Mouse (Mus musculus) CH12.LX (cell line): ENCODE results near the gene Uox. TPM values are rescaled to one million over a fixed set of nuclear protein-coding genes. Genes with fewer than 3 reads are reported as not detected.

ENCODE experiments used
- DNase-seq: peaks from one replicate; pipeline ENCODE4 v3.0.0-alpha.2; 2013; ENCODE audit errors: extremely low read depth
- H3K27ac ChIP-seq: 2 replicates; pipeline ENCODE4 v1.5.1; 2012; ENCODE audit warnings: low read depth, mild to moderate bottlenecking, control low read depth, moderate library complexity; ENCODE audit not compliant: insufficient read depth
- H3K27me3 ChIP-seq: replicated peaks from 2 replicates; pipeline ENCODE3; 2012; ENCODE audit warnings: inconsistent platforms
- H3K36me3 ChIP-seq, 2 experiments: replicated peaks in 1 of 2; 2 replicates each; pipeline versions ENCODE3 to v1.6.1; 2012; ENCODE audit warnings: inconsistent platforms in 1 of 2, low read length in 1 of 2, mild to moderate bottlenecking in 1 of 2, mixed read lengths in 1 of 2, moderate library complexity in 1 of 2; ENCODE audit not compliant: control insufficient read depth in 1 of 2, insufficient read depth in 1 of 2
- H3K4me1 ChIP-seq, 2 experiments: 2 replicates each; pipeline ENCODE4 v1.6.1; 2012; ENCODE audit warnings: inconsistent platforms in 1 of 2, moderate library complexity in 1 of 2; ENCODE audit not compliant: insufficient read depth in 2 of 2, control insufficient read depth in 1 of 2
- H3K4me2 ChIP-seq: 2 replicates; pipeline ENCODE4 v1.6.1; 2012; ENCODE audit warnings: low read depth, mild to moderate bottlenecking, control low read depth; ENCODE audit not compliant: poor library complexity, insufficient read depth, severe bottlenecking
- H3K4me3 ChIP-seq, 3 experiments: fragments of 150-350 bp in 1 of 3; sonication (generic) in 1 of 3; replicated peaks in 1 of 3; 2 replicates each; pipeline versions ENCODE3 to v1.5.1; 2011 to 2012; ENCODE audit warnings: low read depth in 2 of 3, low read length in 2 of 3, mild to moderate bottlenecking in 2 of 3, moderate library complexity in 2 of 3, control low read depth in 1 of 3, improper control_type of control experiment in 1 of 3, inconsistent platforms in 1 of 3, mixed read lengths in 1 of 3; ENCODE audit not compliant: poor library complexity in 1 of 3
- H3K79me2 ChIP-seq: replicated peaks from 2 replicates; pipeline ENCODE4 v1.6.1; 2012; ENCODE audit warnings: mild to moderate bottlenecking, moderate library complexity; ENCODE audit not compliant: control insufficient read depth, poor library complexity, insufficient read depth, severe bottlenecking; ENCODE audit errors: extremely low read depth
- H3K9ac ChIP-seq: 2 replicates; pipeline ENCODE4 v1.6.1; 2012; ENCODE audit warnings: low read depth, mild to moderate bottlenecking, control low read depth, moderate library complexity; ENCODE audit not compliant: insufficient read depth
- H3K9me3 ChIP-seq: replicated peaks from 2 replicates; pipeline ENCODE3; 2012; ENCODE audit warnings: low read length, inconsistent platforms, mixed read lengths
- BHLHE40 ChIP-seq: IDR thresholded peaks from 2 replicates; pipeline ENCODE4 v1.6.1; 2011; ENCODE audit warnings: mild to moderate bottlenecking, low read depth, low read length, improper control_type of control experiment
- E2F4 ChIP-seq: IDR thresholded peaks from 2 replicates; pipeline ENCODE4 v1.6.1; 2011; ENCODE audit warnings: low read depth, low read length, improper control_type of control experiment; ENCODE audit not compliant: insufficient replicate concordance
- ELF1 ChIP-seq: IDR thresholded peaks from 2 replicates; pipeline ENCODE4 v1.6.1; 2014; ENCODE audit warnings: low read depth, mild to moderate bottlenecking, inconsistent platforms, low read length, improper control_type of control experiment
- EP300 ChIP-seq: IDR thresholded peaks from 2 replicates; pipeline ENCODE4 v1.6.1; 2011; ENCODE audit warnings: low read length, improper control_type of control experiment
- ETS1 ChIP-seq: conservative IDR thresholded peaks from 2 replicates; pipeline ENCODE4 v1.6.1; 2012; ENCODE audit warnings: low read depth, mild to moderate bottlenecking, inconsistent platforms, low read length, improper control_type of control experiment, moderate library complexity
- GABPA ChIP-seq: IDR thresholded peaks from 2 replicates; pipeline ENCODE4 v1.6.1; 2012; ENCODE audit warnings: low read depth, low read length, improper control_type of control experiment, inconsistent platforms; ENCODE audit not compliant: insufficient replicate concordance
- MAFK ChIP-seq: IDR thresholded peaks from 2 replicates; pipeline ENCODE4 v1.6.1; 2011; ENCODE audit warnings: low read length, improper control_type of control experiment; ENCODE audit not compliant: insufficient replicate concordance
- MAX ChIP-seq: IDR thresholded peaks from 2 replicates; pipeline ENCODE4 v1.6.1; 2011; ENCODE audit warnings: low read length, improper control_type of control experiment
- POLR2A ChIP-seq: IDR thresholded peaks from 2 replicates; pipeline ENCODE4 v1.6.1; 2011; ENCODE audit warnings: low read depth, mild to moderate bottlenecking, improper control_type of control experiment, low read length
- SMC3 ChIP-seq: IDR thresholded peaks from 2 replicates; pipeline ENCODE4 v1.6.1; 2011; ENCODE audit warnings: low read depth, low read length, improper control_type of control experiment
- TCF12 ChIP-seq: IDR thresholded peaks from 2 replicates; pipeline ENCODE4 v1.6.1; 2014; ENCODE audit warnings: low read depth, mild to moderate bottlenecking, inconsistent platforms, low read length, improper control_type of control experiment
- USF2 ChIP-seq: conservative IDR thresholded peaks from 2 replicates; pipeline ENCODE4 v1.6.1; 2011; ENCODE audit warnings: low read depth, low read length, improper control_type of control experiment
- dilution Hi-C: fragments of 300-500 bp; cut with MboI; formaldehyde crosslinking; loops from 2 replicates; pipeline ENCODE4 v1.14.3; 2020; ENCODE audit warnings: low sequenced_read_pairs; ENCODE audit not compliant: extremely low pct_unique_long_range_greater_than_20kb, extremely low pct_ligation_motif_present
- in situ Hi-C: fragments of 300-500 bp; cut with MboI; formaldehyde crosslinking; loops from 3 replicates; pipeline ENCODE4 v1.14.3; 2019; ENCODE audit warnings: low sequenced_read_pairs, low pct_ligation_motif_present, low pct_unique_long_range_greater_than_20kb, mixed read lengths
- polyA plus RNA-seq: library from polyadenylated mRNA; unstranded; fragments of >175 nt; gene quantifications from 2 replicates; pipeline ENCODE4 v1.2.1, GENCODE M21; 2012; ENCODE audit warnings: low read depth; ENCODE audit not compliant: insufficient read length
- total RNA-seq, 2 experiments: library from RNA; depleted of rRNA; stranded (reverse); fragments of 300-350 nt in 1 of 2; fragments of >200 nt in 1 of 2; gene quantifications; 2 replicates each; pipeline ENCODE4 v1.2.3; 2012 to 2014

The Uox gene
- total and polyA plus RNA-seq, 3 experiments: not detected

- no peaks in the 10 kb centered on the region for H3K36me3 ChIP-seq
- peaks cover 14 to 21% of the 10 kb centered on the region in 2 experiments for H3K4me1 ChIP-seq
- no peaks in the 10 kb centered on the region for H3K27me3 ChIP-seq
- peak; percentile 64 for DNase-seq
- dilution Hi-C loops: no loop called here
- no peak overlapping the region for H3K4me2 ChIP-seq
- TF ChIP-seq MAFK (peak; percentile 100), GABPA (0 out of 2 replicates have a peak, but pooled peaks have one; percentile 10), USF2 (no peak), ELF1 (peak; percentile 43; the same call in 1 of the 2 replicates), EP300 (peak; percentile 17; the same call in 1 of the 2 replicates), ETS1 (peak; percentile 24; the same call in 1 of the 2 replicates), E2F4 (no peak)
- TF ChIP-seq, all 38 proteins: peak for 5
- Histone ChIP-seq H3K79me2 (no peaks in the 10 kb centered on the region), H3K27ac (no peak overlapping the region), H3K9ac (no peak overlapping the region), H3K4me3 (no peak overlapping the region), H3K9me3 (no peaks in the 10 kb centered on the region)
- in situ Hi-C loops: no loop called here
These were observed 84.9 kb downstream of the Uox start for GRCm38 (mm10) chr3:146655111-146655577.

GRCm38 (mm10) chr3:146657433-146657832, 87.2 kb downstream of the Uox start:
- Histone ChIP-seq H3K9ac (no peak overlapping the region), H3K27ac (no peak overlapping the region), H3K79me2 (no peaks in the 10 kb centered on the region), H3K36me3 (no peaks in the 10 kb centered on the region), H3K9me3 (no peaks in the 10 kb centered on the region), H3K27me3 (no peaks in the 10 kb centered on the region), H3K4me2 (no peak overlapping the region), H3K4me3 (no peak overlapping the region), H3K4me1 (peaks cover 12 to 31% of the 10 kb centered on the region in 2 experiments)
- dilution Hi-C loops: no loop called here
- DNase-seq: no peak
- TF ChIP-seq BHLHE40 (peak; percentile 71), E2F4 (no peak)
- in situ Hi-C loops: no loop called here

DNA sequence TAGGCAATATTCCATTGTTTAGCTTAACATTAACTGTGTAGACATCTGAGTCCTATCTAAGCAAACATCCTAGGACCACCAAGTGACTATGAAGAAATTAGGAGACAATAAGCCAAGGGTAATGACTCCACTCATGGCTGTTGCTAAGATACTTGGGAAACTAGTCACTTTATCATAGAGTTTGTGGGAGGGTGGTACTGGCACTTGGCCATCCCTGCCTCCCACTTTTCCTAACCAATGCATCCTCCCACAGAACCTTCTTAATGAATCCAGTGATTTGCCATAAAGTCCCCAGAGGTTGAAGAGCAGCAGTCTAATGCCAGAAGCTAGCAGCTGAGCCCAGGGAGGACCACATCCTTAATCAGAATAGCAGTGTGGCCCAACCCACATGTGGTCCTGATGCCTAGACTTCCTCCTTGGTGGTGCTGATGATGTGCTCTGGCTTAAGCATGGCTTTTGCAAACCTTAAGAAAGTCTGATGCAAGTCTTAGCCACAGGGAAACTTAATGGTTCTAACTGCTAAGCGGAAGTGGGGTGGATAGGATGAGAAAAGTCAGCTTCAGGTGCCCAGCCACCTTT, 87.9 kb downstream of the Uox start:
- H3K27ac ChIP-seq: no peak overlapping the region
- DNase-seq: no peak
- in situ Hi-C loops: no loop called here
- TF ChIP-seq TCF12: no peak
- TF ChIP-seq POLR2A: no peak
- TF ChIP-seq MAX: no peak
- no peak for TF ChIP-seq SMC3
- TF ChIP-seq, all 38 proteins: peak for 0
- H3K27me3 ChIP-seq: no peaks in the 10 kb centered on the region
- peaks cover 11 to 31% of the 10 kb centered on the region in 2 experiments for H3K4me1 ChIP-seq
- no peaks in the 10 kb centered on the region for H3K79me2 ChIP-seq
- no peak overlapping the region for H3K4me3 ChIP-seq
- H3K9ac ChIP-seq: no peak overlapping the region
- no peaks in the 10 kb centered on the region for H3K9me3 ChIP-seq
- dilution Hi-C loops: no loop called here
- no peak overlapping the region for H3K4me2 ChIP-seq
- H3K36me3 ChIP-seq: no peaks in the 10 kb centered on the region
